Mouse (Mus musculus) ES-E14 (cell line): Measurements from ENCODE around the gene Il17f.

Experiments
- CHD2 ChIP-seq: IDR thresholded peaks from 2 replicates; pipeline ENCODE4 v1.6.1; 2014; ENCODE audit warnings: mild to moderate bottlenecking, low read depth, low read length, inconsistent platforms
- HCFC1 ChIP-seq: IDR thresholded peaks from 2 replicates; pipeline ENCODE4 v1.6.1; 2012; ENCODE audit warnings: low read length, inconsistent platforms, borderline replicate concordance; ENCODE audit not compliant: insufficient read depth
- MAFK ChIP-seq: IDR thresholded peaks from 2 replicates; pipeline ENCODE4 v1.6.1; 2014; ENCODE audit warnings: mild to moderate bottlenecking, low read depth, low read length, inconsistent platforms; ENCODE audit not compliant: insufficient read depth
- ZC3H11A ChIP-seq: IDR thresholded peaks from 2 replicates; pipeline ENCODE4 v1.6.1; 2012; ENCODE audit warnings: low read depth, mild to moderate bottlenecking, inconsistent platforms, low read length, borderline replicate concordance
- ZNF384 ChIP-seq: IDR thresholded peaks from 2 replicates; pipeline ENCODE4 v1.6.1; 2012; ENCODE audit warnings: low read depth, low read length, inconsistent platforms

DNA sequence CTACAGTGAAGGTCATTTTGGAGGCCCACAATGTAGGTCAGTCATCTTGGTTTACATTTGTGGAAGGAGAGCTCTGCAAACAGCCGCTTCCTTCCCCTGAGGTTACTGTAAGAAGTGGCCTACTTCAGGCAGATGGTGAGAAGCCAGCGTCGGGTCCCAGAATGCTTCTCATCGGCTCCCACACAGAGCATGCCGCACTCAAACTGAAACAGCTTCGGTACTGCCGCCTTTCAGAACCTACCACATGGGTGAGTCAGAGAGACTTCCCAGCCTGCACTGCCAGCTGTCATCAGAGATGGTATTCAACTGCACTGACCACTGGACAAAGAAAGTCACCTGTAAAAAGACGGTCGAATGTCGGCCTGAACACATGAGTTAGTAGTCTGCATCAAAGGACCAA lies 30.6 kb downstream of the Il17f start:
- TF ChIP-seq ZNF384, result no peak
- TF ChIP-seq ZC3H11A, result no peak
- no peak for TF ChIP-seq CHD2
- TF ChIP-seq MAFK, result no peak
- TF ChIP-seq HCFC1, result no peak
